In the genomic region with DNA sequence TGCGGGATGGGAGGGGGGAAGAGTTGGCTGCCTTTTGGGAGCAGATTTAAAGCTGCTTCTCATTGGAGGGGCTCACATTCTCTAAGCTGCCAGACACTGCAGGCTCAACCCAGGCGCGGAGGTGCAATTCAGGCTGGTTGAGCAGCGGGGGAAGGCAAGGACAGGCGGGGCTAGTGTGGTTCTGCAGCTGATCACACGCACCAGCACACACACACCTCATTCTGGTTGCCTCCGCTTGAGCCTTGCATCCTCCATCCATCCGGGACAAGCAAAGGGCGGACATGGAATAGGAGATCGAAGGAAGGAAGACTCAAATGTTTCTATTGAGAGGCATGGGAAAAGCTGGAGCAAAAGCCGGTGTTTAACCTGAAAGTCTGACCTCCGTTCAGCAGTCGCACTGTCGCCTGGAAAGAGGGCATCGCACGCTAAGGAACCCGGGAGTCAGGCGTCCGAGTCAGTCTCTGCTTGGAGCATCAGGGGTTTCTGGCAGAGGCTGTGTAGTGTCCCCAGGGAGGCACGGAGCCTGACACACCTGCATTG, we compare ENCODE assay signal across 8 mouse cellular contexts. TPM values are rescaled to one million over a fixed set of nuclear protein-coding genes. Genes with fewer than 3 reads are reported as not detected.
A peak's percentile ranks its signal among the peaks of the same experiment; 100 is the strongest.
DNase-seq lines count a peak whose midpoint lies in the region; ATAC-seq lines count a peak whose summit lies in the region.

Gene Kcnj3 (plus strand): TSS at position 250 of the 540 bp plus-strand sequence.

- H3K27me3 ChIP-seq in neural tube, embryonic 11.5 days (ENCODE audit: control insufficient read depth, insufficient read depth, low read length), result peaks cover 14% of the 10 kb centered on the region
- peaks cover 37% of the 10 kb centered on the region for H3K27me3 ChIP-seq in forebrain, embryonic 12.5 days
- no peaks in the 10 kb centered on the region for H3K27me3 ChIP-seq in neural tube, embryonic 15.5 days (replicated peaks)

- H3K36me3 ChIP-seq in neural tube, embryonic 11.5 days (ENCODE audit: control insufficient read depth, insufficient read depth, low read length), result no peaks in the 10 kb centered on the region
- no peaks in the 10 kb centered on the region for H3K36me3 ChIP-seq in forebrain, embryonic 12.5 days (replicated peaks)
- H3K36me3 ChIP-seq in neural tube, embryonic 15.5 days, result no peaks in the 10 kb centered on the region

- H3K9me3 ChIP-seq in neural tube, embryonic 11.5 days (ENCODE audit: control insufficient read depth, low read length), result no peaks in the 10 kb centered on the region
- no peaks in the 10 kb centered on the region for H3K9me3 ChIP-seq in forebrain, embryonic 12.5 days
- H3K9me3 ChIP-seq in neural tube, embryonic 15.5 days (replicated peaks), result no peaks in the 10 kb centered on the region

- H3K9ac ChIP-seq in neural tube, embryonic 11.5 days (ENCODE audit: low read length), result peak within 1 kb of the TSS; percentile 24
- H3K9ac ChIP-seq in forebrain, embryonic 12.5 days, result peak within 1 kb of the TSS; percentile 56
- H3K9ac ChIP-seq in neural tube, embryonic 15.5 days (replicated peaks), result peak within 1 kb of the TSS; percentile 67

- 1% methylated on average over 20 of the region's 20 CpGs for WGBS in neural tube, embryonic 11.5 days
- under 1% methylated on average over 20 of the region's 20 CpGs for WGBS in forebrain, embryonic 12.5 days
- under 1% methylated on average over 20 of the region's 20 CpGs for WGBS in neural tube, embryonic 15.5 days

- no peak within 1 kb of the TSS for H3K27ac ChIP-seq in neural tube, embryonic 11.5 days (ENCODE audit: low read depth, low read length)
- no peak within 1 kb of the TSS for H3K27ac ChIP-seq in forebrain, embryonic 12.5 days
- H3K27ac ChIP-seq in neural tube, embryonic 15.5 days (replicated peaks), result peak within 1 kb of the TSS; percentile 75

- peaks cover 3% of the 10 kb centered on the region; the same call in 1 of the 2 replicates for H3K4me1 ChIP-seq in neural tube, embryonic 11.5 days (ENCODE audit: control insufficient read depth, insufficient read depth, low read length)
- peaks cover 19% of the 10 kb centered on the region for H3K4me1 ChIP-seq in forebrain, embryonic 12.5 days
- peaks cover 22% of the 10 kb centered on the region for H3K4me1 ChIP-seq in neural tube, embryonic 15.5 days

- H3K4me3 ChIP-seq in neural tube, embryonic 11.5 days (ENCODE audit: low read depth, low read length), result peak within 1 kb of the TSS; percentile 35
- peak within 1 kb of the TSS; percentile 52 for H3K4me3 ChIP-seq in forebrain, embryonic 12.5 days (replicated peaks)
- peak within 1 kb of the TSS; percentile 64 for H3K4me3 ChIP-seq in neural tube, embryonic 15.5 days (replicated peaks)

- peak; percentile 78 for ATAC-seq in neural tube, embryonic 11.5 days (ENCODE audit: insufficient read depth, low FRiP score, low TSS enrichment)
- ATAC-seq in forebrain, embryonic 12.5 days (ENCODE audit: low FRiP score), result peak; percentile 88
- ATAC-seq in neural tube, embryonic 15.5 days (ENCODE audit: low FRiP score), result peak; percentile 88
- no peak for ATAC-seq in erythroblast, adult 5-6 weeks (replicated peaks; ENCODE audit: low FRiP score, poor library complexity, severe bottlenecking)

- intact Hi-C loops in heart, postnatal 36 days (cut with DNase I), result loop anchor here (5.0 kb wide), 1 partner anchor 42 kb away; no protein-coding TSS in a partner anchor

- H3K4me2 ChIP-seq in neural tube, embryonic 11.5 days (ENCODE audit: low read depth), result peak within 1 kb of the TSS; percentile 68
- peak within 1 kb of the TSS; percentile 95 for H3K4me2 ChIP-seq in forebrain, embryonic 12.5 days
- peak within 1 kb of the TSS; percentile 95 for H3K4me2 ChIP-seq in neural tube, embryonic 15.5 days

- DNase-seq in neural tube, embryonic 11.5 days (ENCODE audit: low spot score), result peak; percentile 45
- no peak for DNase-seq in neural tube, embryonic 10.5 days (ENCODE audit: extremely low spot score, low spot score)
- DNase-seq in heart, postnatal 36 days, result peak; percentile 24 to 34
- DNase-seq in left cerebral cortex, adult 9 months (ENCODE audit: low spot score in 2 of 2), result peak; percentile 45 to 84
- DNase-seq in adrenal gland, postnatal 25 days, result no peak

RNA-seq across cellular contexts. Expression of gene Kcnj3, which starts in this region (rescaled TPM):
- 0.20 and 0.66 TPM in 2 replicates for polyA plus RNA-seq in neural tube, embryonic 11.5 days (2014; fragmentation: Nextera tagmentation; extraction: Ambion mirVana)
- polyA plus RNA-seq in forebrain, embryonic 12.5 days (2016; fragmentation: Nextera tagmentation; extraction: Ambion mirVana), result 0.91 and 1.1 TPM in 2 replicates
- total RNA-seq in heart, postnatal 36 days (2021), result 10 to 100 TPM; 54.4 to 55.7 TPM
- 5.0 and 5.4 TPM in 2 replicates for polyA plus RNA-seq in neural tube, embryonic 15.5 days (2015; fragmentation: Nextera tagmentation; extraction: Ambion mirVana)
- 0.24 and 0.94 TPM in 2 replicates for total RNA-seq in adrenal gland, postnatal 25 days (2021)
- total RNA-seq in erythroblast, adult 5-6 weeks (2015; ENCODE audit: low replicate concordance), result not detected in 2 replicates
- not detected in 2 replicates for total RNA-seq in erythroblast, adult 5-6 weeks (2017; ENCODE audit: low replicate concordance)

Comparison
In these comparisons a context has a peak if more than half of its experiments do, and no peak if none do; other contexts are left out.
1. RNA of gene Kcnj3 (total RNA-seq): 54.4 to 55.7 TPM in heart, postnatal 36 days; 0.24 to 0.94 TPM in adrenal gland, postnatal 25 days and not detected in erythroblast, adult 5-6 weeks; every median in the first group is over 10 times any median in the second.
2. Peak in DNase-seq, ATAC-seq, H3K4me3 ChIP-seq, H3K9ac ChIP-seq and H3K4me2 ChIP-seq in neural tube, embryonic 11.5 days; RNA of the gene not detected or under 1 TPM.
3. DNase-seq: peak in heart, postnatal 36 days (2 of 2) and left cerebral cortex, adult 9 months (2 of 2); none in neural tube, embryonic 10.5 days (single experiment) and adrenal gland, postnatal 25 days (single experiment).
4. Peak in every context shown above with its lines, with median percentiles within 50 percentile points of each other: H3K4me2 ChIP-seq, H3K4me3 ChIP-seq and H3K9ac ChIP-seq.